Mouse (Mus musculus) ES-Bruce4 (cell line): ENCODE results near the gene Peli1.

Source experiments
- CTCF ChIP-seq: IDR thresholded peaks from one replicate; pipeline ENCODE4 v1.8.1; 2011; ENCODE audit warnings: low read depth, low read length
- EP300 ChIP-seq: IDR thresholded peaks from 2 replicates; pipeline ENCODE4 v1.6.1; 2011; ENCODE audit warnings: low read depth, low read length; ENCODE audit not compliant: insufficient read depth
- POLR2A ChIP-seq: IDR thresholded peaks from one replicate; pipeline ENCODE4 v1.8.1; 2011; ENCODE audit warnings: low read length; ENCODE audit not compliant: insufficient read depth

GRCm38 (mm10) chr11:21162093-21162492, 71.0 kb downstream of the Peli1 start:
- TF ChIP-seq EP300 (no peak), CTCF (no peak), POLR2A (no peak)
